Mouse (Mus musculus) frontal cortex, postnatal 10 days (tissue): ENCODE results near the gene Col2a1.

Experiments
- DNase-seq, 2 experiments: peaks; one replicate each; pipeline ENCODE4 v3.0.0; 2022; ENCODE audit warnings: low spot score in 2 of 2, mixed read lengths in 1 of 2

Col2a1 gene

GRCm38 (mm10) chr15:98002991-98003821, 1.3 kb downstream of the Col2a1 start:
- no peak for DNase-seq

- DNase-seq: no peak
Observed at GRCm38 (mm10) chr15:98002113-98002990, 2.1 kb downstream of the Col2a1 start.

- no peak for DNase-seq
Observed at GRCm38 (mm10) chr15:98001321-98002112, 3.0 kb downstream of the Col2a1 start.

- DNase-seq: no peak
Observed at GRCm38 (mm10) chr15:97999991-98000390, 4.5 kb downstream of the Col2a1 start.

GRCm38 (mm10) chr15:97999546-97999945, 4.9 kb downstream of the Col2a1 start:
- no peak for DNase-seq

- peak; percentile 27 to 62 for DNase-seq
Observed at GRCm38 (mm10) chr15:97996716-97997256, 7.7 kb downstream of the Col2a1 start.

- peak; percentile 80 to 82 for DNase-seq
Observed at GRCm38 (mm10) chr15:97992712-97993286, 11.7 kb downstream of the Col2a1 start.

- DNase-seq: no peak
Observed at GRCm38 (mm10) chr15:97992027-97992711, 12.3 kb downstream of the Col2a1 start.

- no peak for DNase-seq
Observed at GRCm38 (mm10) chr15:97991285-97991895, 13.1 kb downstream of the Col2a1 start.

- no peak for DNase-seq
Observed at GRCm38 (mm10) chr15:97990721-97991120, 13.8 kb downstream of the Col2a1 start.

GRCm38 (mm10) chr15:97990124-97990523, 14.4 kb downstream of the Col2a1 start:
- no peak for DNase-seq

GRCm38 (mm10) chr15:97989544-97989943, 15.0 kb downstream of the Col2a1 start:
- DNase-seq: no peak

- DNase-seq: no peak
Observed at GRCm38 (mm10) chr15:97981560-97981959, 22.9 kb downstream of the Col2a1 start.

- no peak for DNase-seq
Observed at GRCm38 (mm10) chr15:97973248-97974005, 31.1 kb downstream of the Col2a1 start.

- no peak for DNase-seq
Observed at GRCm38 (mm10) chr15:97972580-97972979, 31.9 kb downstream of the Col2a1 start.

- no peak for DNase-seq
Observed at GRCm38 (mm10) chr15:97970299-97970698, 34.2 kb downstream of the Col2a1 start.

- no peak for DNase-seq
Observed at GRCm38 (mm10) chr15:97965311-97966045, 39.0 kb downstream of the Col2a1 start.

- DNase-seq: no peak
Observed at GRCm38 (mm10) chr15:97964836-97965187, 39.7 kb downstream of the Col2a1 start.
